Comparison of ENCODE assay signal across 9 mouse cellular contexts in genomic region chr2:31106621-31107320, GRCm38 (mm10). TPM values are rescaled to one million over a fixed set of nuclear protein-coding genes. Genes with fewer than 3 reads are reported as not detected.
DNase-seq lines count a peak whose midpoint lies in the region; ATAC-seq lines count a peak whose summit lies in the region.
"Had no signal": no experiment of that assay in that cellular context is flagged by ENCODE, and none has a peak within 500 bp of the region (broad histone marks: within the 10 kb centered on the region; RNA-seq: fewer than 3 reads in every experiment).

No protein-coding gene starts in this region.

- 0 out of 2 replicates have a peak overlapping the region, but pooled peaks have one; percentile 21 for H3K9ac ChIP-seq in forebrain, embryonic 14.5 days (ENCODE audit: low read length)
- H3K9ac ChIP-seq in intestine, embryonic 14.5 days (ENCODE audit: low read length), result no peak overlapping the region; the same call in 1 of the 2 replicates
- H3K9ac ChIP-seq: liver, embryonic 15.5 days had no signal

- peak; percentile 54; the same call in 1 of the 2 replicates for ATAC-seq in forebrain, embryonic 14.5 days
- peak; percentile 66 for ATAC-seq in intestine, embryonic 14.5 days (replicated peaks; ENCODE audit: low FRiP score, low TSS enrichment, low read depth)

- WGBS in forebrain, embryonic 14.5 days, result 47% methylated on average over 11 of the region's 11 CpGs
- 75% methylated on average over 11 of the region's 11 CpGs for WGBS in forebrain, embryonic 10.5 days
- WGBS in intestine, embryonic 14.5 days, result 25% methylated on average over 11 of the region's 11 CpGs

- peak overlapping the region; percentile 79 for H3K27ac ChIP-seq in forebrain, embryonic 14.5 days (ENCODE audit: low read depth, low read length)
- no peak overlapping the region for H3K27ac ChIP-seq in forebrain, embryonic 10.5 days
- peak overlapping the region; percentile 79 for H3K27ac ChIP-seq in intestine, embryonic 14.5 days (ENCODE audit: low read depth)
- H3K27ac ChIP-seq: liver, embryonic 15.5 days had no signal

- H3K9me3 ChIP-seq in forebrain, embryonic 14.5 days (replicated peaks; ENCODE audit: control insufficient read depth, low read length), result no peaks in the 10 kb centered on the region
- H3K9me3 ChIP-seq in forebrain, embryonic 10.5 days, result no peaks in the 10 kb centered on the region
- no peaks in the 10 kb centered on the region for H3K9me3 ChIP-seq in intestine, embryonic 14.5 days (ENCODE audit: control insufficient read depth, low read length)
- H3K9me3 ChIP-seq: liver, embryonic 15.5 days had no signal

- H3K27me3 ChIP-seq in forebrain, embryonic 14.5 days (replicated peaks; ENCODE audit: control insufficient read depth, insufficient read depth, low read length), result no peaks in the 10 kb centered on the region
- H3K27me3 ChIP-seq in forebrain, embryonic 10.5 days (ENCODE audit: poor library complexity, severe bottlenecking), result no peaks in the 10 kb centered on the region
- H3K27me3 ChIP-seq in intestine, embryonic 14.5 days (replicated peaks; ENCODE audit: control insufficient read depth, insufficient read depth, low read length), result no peaks in the 10 kb centered on the region
- H3K27me3 ChIP-seq: liver, embryonic 15.5 days had no signal

- H3K36me3 ChIP-seq in forebrain, embryonic 14.5 days (ENCODE audit: control insufficient read depth, insufficient read depth, low read length), result no peaks in the 10 kb centered on the region
- no peaks in the 10 kb centered on the region for H3K36me3 ChIP-seq in forebrain, embryonic 10.5 days (replicated peaks)
- no peaks in the 10 kb centered on the region; the same call in 1 of the 2 replicates for H3K36me3 ChIP-seq in intestine, embryonic 14.5 days (ENCODE audit: control insufficient read depth, insufficient read depth, low read length)
- H3K36me3 ChIP-seq: liver, embryonic 15.5 days had no signal

- peak; percentile 71 for DNase-seq in forebrain, embryonic 14.5 days (ENCODE audit: low spot score)
- DNase-seq in forebrain, embryonic 10.5 days (ENCODE audit: extremely low spot score, low spot score), result no peak
- peak; percentile 52 for DNase-seq in NIH3T3 (ENCODE audit: low read depth)
- peak; percentile 51 for DNase-seq in gastrocnemius, adult 18-20 months (ENCODE audit: low spot score)
- no peak for DNase-seq in intestine, embryonic 14.5 days (ENCODE audit: low spot score)
- DNase-seq in lung, postnatal 4 days, result peak; percentile 45 to 64
- no peak for DNase-seq in spleen, postnatal 36 days (ENCODE audit: low spot score in 2 of 2)
- no peak for DNase-seq in thymus, postnatal 14 days

- peaks cover 13% of the 10 kb centered on the region for H3K4me1 ChIP-seq in forebrain, embryonic 14.5 days (ENCODE audit: control insufficient read depth, insufficient read depth, low read length)
- H3K4me1 ChIP-seq in forebrain, embryonic 10.5 days, result peaks cover 13% of the 10 kb centered on the region; the same call in 1 of the 2 replicates
- H3K4me1 ChIP-seq in intestine, embryonic 14.5 days (replicated peaks; ENCODE audit: control insufficient read depth, insufficient read depth, low read length), result peaks cover 31% of the 10 kb centered on the region

- H3K4me2 ChIP-seq in forebrain, embryonic 14.5 days (ENCODE audit: low read length), result peak overlapping the region; percentile 23; the same call in 1 of the 2 replicates
- peak overlapping the region; percentile 14; the same call in 1 of the 2 replicates for H3K4me2 ChIP-seq in intestine, embryonic 14.5 days (ENCODE audit: low read length)
- H3K4me2 ChIP-seq: liver, embryonic 15.5 days had no signal

- H3K4me3 ChIP-seq in forebrain, embryonic 14.5 days (ENCODE audit: low read depth, low read length), result no peak overlapping the region
- no peak overlapping the region for H3K4me3 ChIP-seq in forebrain, embryonic 10.5 days
- no peak overlapping the region for H3K4me3 ChIP-seq in intestine, embryonic 14.5 days (ENCODE audit: low read depth, low read length)
- H3K4me3 ChIP-seq: liver, embryonic 15.5 days had no signal

RNA-seq across cellular contexts. Expression of gene Fnbp1, which starts 35.0 kb away (rescaled TPM):
- 7.9 and 12.3 TPM in 2 replicates for polyA plus RNA-seq in forebrain, embryonic 14.5 days (2014; fragmentation: Nextera tagmentation; extraction: Ambion mirVana)
- polyA plus RNA-seq in forebrain, embryonic 10.5 days (2016; fragmentation: Nextera tagmentation; extraction: Ambion mirVana), result 12.5 and 13.3 TPM in 2 replicates
- 10 to 100 TPM in 1 of 2 experiments, 1 to 10 TPM in 1; 9.2 to 11.9 TPM for total RNA-seq in gastrocnemius, adult 18-20 months (2021)
- 31.1 and 31.4 TPM in 2 replicates for polyA plus RNA-seq in intestine, embryonic 14.5 days (2014; fragmentation: Nextera tagmentation; extraction: Ambion mirVana)

RNA-seq across cellular contexts. Expression of gene Gpr107, which starts 45.3 kb away (rescaled TPM):
- 26.8 and 28.3 TPM in 2 replicates for polyA plus RNA-seq in forebrain, embryonic 14.5 days (2014; fragmentation: Nextera tagmentation; extraction: Ambion mirVana)
- polyA plus RNA-seq in forebrain, embryonic 10.5 days (2016; fragmentation: Nextera tagmentation; extraction: Ambion mirVana), result 28.7 and 32.8 TPM in 2 replicates
- 10 to 100 TPM; 21.7 to 23.4 TPM for total RNA-seq in gastrocnemius, adult 18-20 months (2021)
- 26.9 and 35.0 TPM in 2 replicates for polyA plus RNA-seq in intestine, embryonic 14.5 days (2014; fragmentation: Nextera tagmentation; extraction: Ambion mirVana)

Comparison
In these comparisons a context has a peak if more than half of its experiments do, and no peak if none do; other contexts are left out.
1. DNase-seq: peak in forebrain, embryonic 14.5 days (single experiment), NIH3T3 (single experiment), gastrocnemius, adult 18-20 months (single experiment) and lung, postnatal 4 days (2 of 2); none in forebrain, embryonic 10.5 days (single experiment), intestine, embryonic 14.5 days (single experiment), spleen, postnatal 36 days (0 of 2) and thymus, postnatal 14 days (single experiment).